Mouse (Mus musculus) hematopoietic stem cell, adult 5-6 weeks (primary cell): ENCODE results near the gene Gtf3c1. TPM values are rescaled to one million over a fixed set of nuclear protein-coding genes. Genes with fewer than 3 reads are reported as not detected.

Experiments
- ATAC-seq, 2 experiments: fragments of 125-278 bp in 1 of 2; replicated peaks in 1 of 2; 2 replicates each; pipeline ENCODE4 v1.8.0; 2016 to 2017; ENCODE audit warnings: inconsistent platforms in 2 of 2, mild to moderate bottlenecking in 2 of 2, moderate number of reproducible peaks in 2 of 2, low read depth in 1 of 2, moderate TSS enrichment in 1 of 2; ENCODE audit not compliant: low FRiP score in 2 of 2, poor library complexity in 2 of 2, severe bottlenecking in 2 of 2, insufficient read depth in 1 of 2, low TSS enrichment in 1 of 2
- total RNA-seq: library from RNA; stranded (forward); fragments of 172-1452, 232-1000 nt; gene quantifications from 2 replicates; pipeline ENCODE4 v1.2.3, GENCODE M21; 2017

Gtf3c1 gene
- total RNA-seq, 1 experiment from 2014 or later, result 32.2 TPM

- no peak for ATAC-seq
Measured at GRCm38 (mm10) chr7:125637220-125638140, 70.1 kb downstream of the Gtf3c1 start.

GRCm38 (mm10) chr7:125630989-125631388 lies 76.6 kb downstream of the Gtf3c1 start:
- no peak for ATAC-seq

GRCm38 (mm10) chr7:125630317-125630716 lies 77.3 kb downstream of the Gtf3c1 start:
- ATAC-seq, result peak; percentile 92 to 94

- no peak for ATAC-seq
Measured at GRCm38 (mm10) chr7:125625829-125626228, 81.8 kb downstream of the Gtf3c1 start.

- ATAC-seq, result no peak
Measured at GRCm38 (mm10) chr7:125625219-125625618, 82.4 kb downstream of the Gtf3c1 start.

GRCm38 (mm10) chr7:125622741-125623685 lies 84.6 kb downstream of the Gtf3c1 start:
- ATAC-seq, result no peak

GRCm38 (mm10) chr7:125620077-125620476 lies 87.5 kb downstream of the Gtf3c1 start:
- ATAC-seq, result no peak; a peak in 1 of 4 replicates

GRCm38 (mm10) chr7:125618016-125618415 lies 89.6 kb downstream of the Gtf3c1 start:
- peak in 1 of 2 experiments; percentile 50; a peak in 1 of 4 replicates for ATAC-seq

- no peak for ATAC-seq
Measured at GRCm38 (mm10) chr7:125615453-125615852, 92.1 kb downstream of the Gtf3c1 start.

- ATAC-seq, result peak in 1 of 2 experiments; percentile 29; a peak in 1 of 4 replicates
Measured at GRCm38 (mm10) chr7:125613579-125613978, 94.0 kb downstream of the Gtf3c1 start.

GRCm38 (mm10) chr7:125608183-125608688 lies 99.3 kb downstream of the Gtf3c1 start:
- ATAC-seq, result no peak

- ATAC-seq, result peak; percentile 34 to 42; a peak in 1 of 4 replicates
Measured at GRCm38 (mm10) chr7:125607384-125608182, 100.0 kb downstream of the Gtf3c1 start.

GRCm38 (mm10) chr7:125606265-125607164 lies 101.1 kb downstream of the Gtf3c1 start:
- no peak for ATAC-seq

GRCm38 (mm10) chr7:125605725-125606139 lies 101.8 kb downstream of the Gtf3c1 start:
- ATAC-seq, result no peak

- ATAC-seq, result no peak
Measured at GRCm38 (mm10) chr7:125604362-125605319, 102.9 kb downstream of the Gtf3c1 start.
